8 mouse cellular contexts compared by ENCODE assay signal in the genomic region with DNA sequence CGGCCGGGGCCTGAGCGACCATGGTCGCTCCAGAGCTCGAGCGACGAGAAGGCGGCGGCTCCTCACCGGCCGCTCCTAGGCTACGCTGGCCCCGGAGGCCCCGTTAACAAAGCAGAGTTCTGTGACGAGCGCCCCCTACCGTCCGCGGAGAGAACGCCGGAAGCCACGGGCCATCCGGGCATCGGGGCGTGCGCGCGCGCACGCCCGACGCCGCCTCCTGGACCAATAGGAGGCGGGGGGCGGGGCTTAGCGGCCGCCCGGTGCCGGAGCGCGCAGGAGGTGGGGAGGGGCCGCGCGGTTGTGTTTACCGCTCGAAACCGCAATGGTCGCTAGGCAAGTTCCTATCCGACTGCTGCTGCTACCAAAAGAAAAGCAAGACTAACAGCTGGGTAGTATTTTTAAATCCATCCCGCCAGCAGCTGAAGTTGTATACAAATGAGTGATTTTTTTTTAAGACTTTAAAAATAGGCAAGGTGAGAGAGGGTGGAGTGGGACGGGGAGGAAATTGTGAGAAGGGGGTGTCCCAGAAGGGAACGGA. TPM values are rescaled to one million over a fixed set of nuclear protein-coding genes. Genes with fewer than 3 reads are reported as not detected.
DNase-seq lines count a peak whose midpoint lies in the region; ATAC-seq and TF ChIP-seq lines count a peak whose summit lies in the region.

A gene (minus strand): TSS at position 155 of the 538 bp plus-strand sequence.

- DNase-seq in A20 (ENCODE audit: low read depth, low spot score) = peak; percentile 97
- DNase-seq in brain, adult 2 months (ENCODE audit: low read depth, low spot score) = peak; percentile 95
- peak; percentile 63 for DNase-seq in liver, adult 2 months (ENCODE audit: extremely low read depth, low read depth, low spot score)
- peak; percentile 97 for DNase-seq in splenic B cell, adult 2 months (ENCODE audit: low read depth, low spot score)

- TF ChIP-seq CTCF in liver, adult 2 months (IDR thresholded peaks at IDR 0.05; ENCODE audit: low read depth, low read length) = peak; percentile 82

- under 1% methylated on average over 50 of the region's 52 CpGs for WGBS in heart, embryonic 11.5 days (ENCODE audit: insufficient replicate concordance)
- WGBS in kidney, embryonic 16.5 days = under 1% methylated on average over 49 of the region's 52 CpGs
- under 1% methylated on average over 52 of the region's 52 CpGs for WGBS in liver, adult 2 months

- H3K9ac ChIP-seq in heart, embryonic 11.5 days (ENCODE audit: low read depth, low read length) = peak within 1 kb of the TSS; percentile 100
- peak within 1 kb of the TSS; percentile 96 for H3K9ac ChIP-seq in kidney, embryonic 16.5 days (replicated peaks; ENCODE audit: low read length)
- peak within 1 kb of the TSS; percentile 96 for H3K9ac ChIP-seq in liver, adult 2 months (ENCODE audit: low read depth, low read length)

- peak within 1 kb of the TSS; percentile 74 for H3ac ChIP-seq in myocyte (ENCODE audit: control insufficient read depth, insufficient read length)

- no peaks in the 10 kb centered on the region for H3K27me3 ChIP-seq in heart, embryonic 11.5 days (ENCODE audit: control insufficient read depth, insufficient read depth, low read length)
- no peaks in the 10 kb centered on the region for H3K27me3 ChIP-seq in kidney, embryonic 16.5 days (ENCODE audit: insufficient read depth, low read length)
- no peaks in the 10 kb centered on the region for H3K27me3 ChIP-seq in liver, adult 2 months (ENCODE audit: control insufficient read depth, insufficient read depth, low read length)
- no peaks in the 10 kb centered on the region for H3K27me3 ChIP-seq in myocyte (ENCODE audit: control insufficient read depth, insufficient read depth, insufficient read length)
- H3K27me3 ChIP-seq in splenic B cell, adult 2 months (ENCODE audit: control insufficient read depth, insufficient read depth, low read length, poor library complexity, severe bottlenecking) = no peaks in the 10 kb centered on the region

- TF ChIP-seq POLR2A in liver, adult 2 months (IDR thresholded peaks at IDR 0.05; ENCODE audit: extremely low read depth, insufficient read depth, low read length) = peak; percentile 71; the same call in 1 of the 2 replicates
- peak; percentile 69 for TF ChIP-seq POLR2A in myocyte (IDR thresholded peaks at IDR 0.05; ENCODE audit: insufficient read length, low read depth)

- peaks cover 6% of the 10 kb centered on the region for H3K4me1 ChIP-seq in heart, embryonic 11.5 days (ENCODE audit: control insufficient read depth, insufficient read depth, low read length)
- H3K4me1 ChIP-seq in kidney, embryonic 16.5 days (ENCODE audit: insufficient read depth, low read length) = peaks cover 16% of the 10 kb centered on the region
- peaks cover 12% of the 10 kb centered on the region for H3K4me1 ChIP-seq in liver, adult 2 months (ENCODE audit: control insufficient read depth, insufficient read depth, low read length)

- peak within 1 kb of the TSS; percentile 99 for H3K27ac ChIP-seq in heart, embryonic 11.5 days (ENCODE audit: low read depth, low read length)
- peak within 1 kb of the TSS; percentile 93 for H3K27ac ChIP-seq in kidney, embryonic 16.5 days (ENCODE audit: low read length)
- peak within 1 kb of the TSS; percentile 99 for H3K27ac ChIP-seq in liver, adult 2 months (replicated peaks; ENCODE audit: insufficient read depth, low read depth, low read length)

- no peaks in the 10 kb centered on the region for H3K9me3 ChIP-seq in heart, embryonic 11.5 days (replicated peaks; ENCODE audit: control insufficient read depth, low read length)
- H3K9me3 ChIP-seq in kidney, embryonic 16.5 days (ENCODE audit: low read length) = no peaks in the 10 kb centered on the region

- peaks cover 7% of the 10 kb centered on the region; the same call in 1 of the 2 replicates for H3K36me3 ChIP-seq in heart, embryonic 11.5 days (ENCODE audit: control insufficient read depth, insufficient read depth, low read length)
- peaks cover 12% of the 10 kb centered on the region for H3K36me3 ChIP-seq in kidney, embryonic 16.5 days (ENCODE audit: insufficient read depth, low read length)
- H3K36me3 ChIP-seq in liver, adult 2 months (ENCODE audit: control insufficient read depth, insufficient read depth, low read length) = peaks cover 7% of the 10 kb centered on the region
- H3K36me3 ChIP-seq in myocyte (ENCODE audit: control insufficient read depth, insufficient read depth) = peaks cover 15% of the 10 kb centered on the region
- peaks cover 2% of the 10 kb centered on the region; the same call in 1 of the 2 replicates for H3K36me3 ChIP-seq in splenic B cell, adult 2 months (ENCODE audit: control insufficient read depth, insufficient read depth, low read length, poor library complexity, severe bottlenecking)

- ATAC-seq in erythroblast, adult 5-6 weeks (replicated peaks; ENCODE audit: low FRiP score, poor library complexity, severe bottlenecking) = peak; percentile 90
- peak; percentile 92 for ATAC-seq in heart, embryonic 11.5 days (replicated peaks; ENCODE audit: insufficient number of reproducible peaks, low FRiP score, low TSS enrichment)
- ATAC-seq in kidney, embryonic 16.5 days (ENCODE audit: low FRiP score, low TSS enrichment) = peak; percentile 94

- peak within 1 kb of the TSS; percentile 91 for H3K4me3 ChIP-seq in heart, embryonic 11.5 days (ENCODE audit: low read depth, low read length)
- H3K4me3 ChIP-seq in kidney, embryonic 16.5 days (ENCODE audit: low read length) = peak within 1 kb of the TSS; percentile 70
- H3K4me3 ChIP-seq in liver, adult 2 months (ENCODE audit: insufficient read depth, low read depth, low read length) = peak within 1 kb of the TSS; percentile 92
- peak within 1 kb of the TSS; percentile 86 for H3K4me3 ChIP-seq in myocyte

- peaks cover 10% of the 10 kb centered on the region; the same call in 1 of the 2 replicates for H3K79me2 ChIP-seq in liver, adult 2 months (ENCODE audit: control insufficient read depth, insufficient read depth, low read length)
- peaks cover 42% of the 10 kb centered on the region for H3K79me2 ChIP-seq in myocyte (ENCODE audit: control insufficient read depth, insufficient read depth)

- peak within 1 kb of the TSS; percentile 71 for H3K4me2 ChIP-seq in heart, embryonic 11.5 days
- peak within 1 kb of the TSS; percentile 68 for H3K4me2 ChIP-seq in kidney, embryonic 16.5 days (replicated peaks; ENCODE audit: low read depth, low read length)
- H3K4me2 ChIP-seq in myocyte (ENCODE audit: low read depth) = peak within 1 kb of the TSS; percentile 82

TF ChIP-seq in myocyte, 11 proteins besides CTCF, POLR2A, EP300 and RAD21:
- TF ChIP-seq TCF3 (IDR thresholded peaks at IDR 0.05; ENCODE audit: insufficient read length, low read depth) (no peak), USF1 (IDR thresholded peaks at IDR 0.05; ENCODE audit: low read depth) (no peak), POLR2AphosphoS2 (IDR thresholded peaks at IDR 0.05; ENCODE audit: insufficient read length, low read depth) (peak; percentile 62), MYOG (IDR thresholded peaks at IDR 0.05; ENCODE audit: control insufficient read depth in 1 of 3, insufficient read depth in 1 of 3, insufficient read length in 2 of 3, low read depth in 2 of 3) (peak in 2 of 3 experiments; percentile 58 to 98), REST (IDR thresholded peaks at IDR 0.05; ENCODE audit: insufficient read depth, insufficient read length) (no peak), CEBPB (IDR thresholded peaks at IDR 0.05; ENCODE audit: insufficient read depth, poor library complexity, severe bottlenecking) (no peak), MAX (IDR thresholded peaks at IDR 0.05; ENCODE audit: low read depth) (no peak), TCF12 (IDR thresholded peaks at IDR 0.05; ENCODE audit: insufficient read depth, poor library complexity, severe bottlenecking) (peak; percentile 25), E2F4 (IDR thresholded peaks at IDR 0.05; ENCODE audit: insufficient read depth) (peak; percentile 34), MYOD1 (IDR thresholded peaks at IDR 0.05; ENCODE audit: control insufficient read depth in 1 of 3, insufficient read length in 2 of 3, low read depth in 2 of 3) (peak in 2 of 3 experiments; percentile 48 to 74)

RNA-seq across cellular contexts. Expression of the gene that starts here (rescaled TPM):
- total RNA-seq in erythroblast, adult 5-6 weeks (2015; ENCODE audit: low replicate concordance) = 29.8 and 38.7 TPM in 2 replicates
- total RNA-seq in erythroblast, adult 5-6 weeks (2017; ENCODE audit: low replicate concordance) = 28.7 and 41.1 TPM in 2 replicates
- 54.7 and 62.2 TPM in 2 replicates for polyA plus RNA-seq in heart, embryonic 11.5 days (2014; fragmentation: Nextera tagmentation; extraction: Ambion mirVana)
- 46.0 and 50.1 TPM in 2 replicates for polyA plus RNA-seq in kidney, embryonic 16.5 days (2015; fragmentation: Nextera tagmentation; extraction: Ambion mirVana)
- total RNA-seq in liver, adult 2 months (2014; rRNA removed) = 24.6 and 27.7 TPM in 2 replicates
- 18.2 and 19.8 TPM in 2 replicates for polyA plus RNA-seq in liver, adult 2 months (2012; rRNA removed)
- polyA plus RNA-seq in myocyte (2012; fragmentation: generic; extraction: Trizol) = 23.2 TPM

Comparison
In these comparisons a context has a peak if more than half of its experiments do, and no peak if none do; other contexts are left out.
1. Peak in every context shown above with its lines: DNase-seq, ATAC-seq, H3K4me3 ChIP-seq and H3K27ac ChIP-seq.